Mouse (Mus musculus): Measurements from ENCODE around the gene Il17f. TPM values are rescaled to one million over a fixed set of nuclear protein-coding genes. Genes with fewer than 3 reads are reported as not detected.
"Not testable (repeated sequence)": the region's sequence is repeated elsewhere in the genome, so short reads cannot be mapped to it uniquely, and the experiment has no call there.

The Il17f gene
- 0.40 and 1.8 TPM in 2 replicates for total RNA-seq (2015)
- total RNA-seq (2017), result not detected in 2 replicates

DNA sequence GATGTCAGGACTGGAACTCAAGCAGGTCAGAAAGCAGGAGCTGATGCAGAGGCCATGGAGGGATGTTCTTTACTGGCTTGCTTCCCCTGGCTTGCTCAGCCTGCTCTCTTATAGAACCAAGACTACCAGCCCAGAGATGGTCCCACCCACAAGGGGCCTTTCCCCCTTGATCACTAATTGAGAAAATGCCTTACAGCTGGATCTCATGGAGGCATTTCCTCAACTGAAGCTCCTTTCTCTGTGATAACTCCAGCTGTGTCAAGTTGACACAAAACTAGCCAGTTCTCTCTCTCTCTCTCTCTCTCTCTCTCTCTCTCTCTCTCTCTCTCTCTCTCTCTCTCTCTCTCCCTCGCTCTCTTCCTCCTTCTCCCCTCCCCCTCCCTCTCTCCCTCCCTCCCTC, at the start of gene Il17f:
TSS of gene Il17f (minus strand) at position 101 of the 400 bp plus-strand sequence.
- ATAC-seq (ENCODE audit: poor library complexity, severe bottlenecking), result not testable (repeated sequence)

DNA sequence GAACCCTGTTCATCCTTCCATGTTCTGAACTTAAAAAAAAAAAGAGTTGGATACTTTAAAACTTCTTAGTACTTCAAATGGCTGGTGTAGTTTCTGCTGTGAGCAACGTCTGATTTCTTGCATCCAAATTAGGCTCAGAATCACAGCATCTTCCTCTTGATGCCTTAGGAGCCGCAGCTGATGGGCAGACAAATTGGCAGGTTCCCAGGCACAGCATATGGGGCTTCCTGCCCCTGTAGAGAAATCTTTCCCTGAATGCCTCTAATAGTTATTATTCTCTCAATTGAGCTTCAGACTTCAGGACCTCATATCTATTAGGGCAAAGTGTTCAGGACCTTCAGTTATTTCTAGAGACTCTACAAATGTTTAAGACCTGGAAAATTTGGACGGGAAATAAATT, 49.5 kb upstream of the Il17f start:
- ATAC-seq (ENCODE audit: poor library complexity, severe bottlenecking), result no peak

DNA sequence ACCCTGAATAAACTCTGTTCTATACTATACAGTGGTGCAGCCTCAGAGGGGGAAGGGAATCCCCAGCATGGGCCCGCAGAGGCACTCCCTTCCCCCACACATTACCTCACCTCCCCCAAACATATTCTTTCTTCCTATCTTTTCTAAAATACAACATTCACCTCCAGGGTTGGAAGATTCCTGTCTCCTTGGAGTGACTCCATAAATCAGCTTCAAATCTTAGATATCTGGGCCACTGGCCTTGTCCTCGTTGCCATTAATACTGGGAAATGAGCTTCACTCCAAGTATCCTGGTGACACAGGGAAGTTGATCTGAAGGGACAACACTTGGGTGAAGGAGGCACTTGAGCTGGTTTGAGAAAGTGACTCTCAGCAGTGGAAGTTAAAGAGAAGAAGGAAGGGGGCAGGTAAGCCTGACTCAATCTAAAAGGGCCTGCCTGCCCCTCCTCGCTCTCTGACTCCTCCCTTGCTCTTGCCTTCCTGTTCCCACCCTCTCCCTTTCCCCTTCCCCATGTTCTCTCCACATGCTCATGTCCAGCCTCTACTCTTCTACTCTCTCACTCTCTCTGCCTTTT, 46.2 kb upstream of the Il17f start:
- no peak for ATAC-seq (ENCODE audit: poor library complexity, severe bottlenecking)

DNA sequence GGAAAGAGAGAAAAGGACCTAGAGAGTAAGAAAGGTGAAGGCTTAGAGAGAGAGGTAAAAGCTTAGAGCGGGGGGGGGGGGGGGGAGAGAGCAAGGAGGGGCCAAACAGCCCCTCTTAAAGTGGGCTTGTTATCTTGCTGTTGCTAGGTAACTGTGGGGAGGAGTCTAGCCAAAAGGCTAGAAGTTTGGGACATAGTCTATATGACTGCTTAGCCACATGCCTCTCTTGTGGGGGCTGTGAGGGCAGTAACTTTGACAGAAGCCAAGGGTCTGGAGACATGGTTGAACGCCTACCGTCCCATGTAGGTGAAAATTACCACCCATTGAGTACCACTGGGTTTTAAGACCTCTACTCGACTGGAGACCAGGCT, 42.7 kb upstream of the Il17f start:
- ATAC-seq (ENCODE audit: poor library complexity, severe bottlenecking), result no peak

DNA sequence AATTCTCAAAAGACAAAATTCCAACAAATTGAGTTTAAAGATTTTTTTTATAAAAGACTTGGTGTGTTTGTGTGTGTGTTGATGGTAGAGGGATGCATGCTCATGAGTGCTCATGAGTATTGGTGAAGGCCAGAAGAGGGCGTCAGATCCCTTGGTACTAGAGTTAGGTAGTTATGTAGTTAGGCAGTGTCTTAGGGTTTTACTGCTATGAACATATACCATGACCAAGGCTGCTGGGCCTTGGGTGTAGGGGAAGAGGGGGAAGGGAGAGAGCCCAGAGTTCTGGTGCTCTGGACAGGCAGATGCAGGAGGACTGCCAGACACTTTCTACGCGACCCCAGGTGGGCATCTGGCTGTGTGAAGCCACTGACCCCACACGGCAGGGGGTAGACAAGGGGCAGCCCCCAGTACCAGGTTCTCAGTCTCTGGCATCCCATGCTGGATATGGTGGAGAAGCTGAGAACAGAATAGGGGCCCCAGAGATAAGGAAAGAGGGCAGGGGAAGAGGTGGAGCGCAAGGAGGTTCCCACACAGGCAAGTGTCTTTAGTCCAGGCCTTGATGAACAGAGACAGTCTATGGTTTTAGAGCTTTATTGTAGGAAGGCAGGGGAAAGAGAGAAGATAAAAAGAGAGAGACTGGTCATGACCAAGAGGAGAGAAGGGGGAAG, 42.2 kb upstream of the Il17f start:
- ATAC-seq (ENCODE audit: poor library complexity, severe bottlenecking), result no peak

DNA sequence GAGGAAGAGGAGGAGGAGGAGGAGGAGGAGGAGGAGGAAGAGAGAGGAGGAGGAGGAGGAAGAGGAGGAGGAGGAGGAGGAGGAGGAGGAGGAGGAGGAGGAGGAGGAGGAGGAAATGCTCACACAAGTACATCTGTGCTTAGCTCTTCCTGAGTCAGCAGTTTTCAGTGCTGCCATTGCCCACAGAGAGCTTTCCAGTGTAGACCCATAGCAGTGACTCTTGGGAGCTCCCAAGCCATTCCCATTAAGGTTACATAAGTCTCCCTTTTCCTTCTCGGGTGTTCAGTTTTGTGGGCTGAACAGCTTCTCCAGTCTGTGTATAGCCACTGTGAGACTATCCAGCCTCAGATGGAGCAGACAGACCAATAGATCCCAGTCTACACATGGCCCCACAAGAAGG, 40.1 kb upstream of the Il17f start:
- ATAC-seq (ENCODE audit: poor library complexity, severe bottlenecking), result no peak

DNA sequence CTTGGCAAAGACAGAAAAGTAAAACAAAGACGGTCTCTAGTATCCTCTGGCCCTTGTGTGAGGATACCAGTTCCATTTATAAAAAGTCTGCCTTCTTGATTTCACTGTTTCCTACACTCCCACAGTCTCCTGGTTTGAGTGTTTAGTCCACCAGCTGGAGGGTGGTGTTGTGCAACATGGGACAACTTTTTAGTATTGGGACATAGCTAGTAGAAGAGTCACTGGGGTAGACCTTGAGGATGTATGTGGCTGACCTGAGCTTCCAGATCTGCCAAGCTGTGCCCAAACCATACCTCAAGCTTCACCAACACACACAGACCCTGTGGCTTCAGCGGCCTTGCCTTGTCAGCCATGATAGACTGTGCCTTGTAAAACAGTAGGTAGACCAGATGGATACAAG, 37.6 kb upstream of the Il17f start:
- no peak for ATAC-seq (ENCODE audit: poor library complexity, severe bottlenecking)

DNA sequence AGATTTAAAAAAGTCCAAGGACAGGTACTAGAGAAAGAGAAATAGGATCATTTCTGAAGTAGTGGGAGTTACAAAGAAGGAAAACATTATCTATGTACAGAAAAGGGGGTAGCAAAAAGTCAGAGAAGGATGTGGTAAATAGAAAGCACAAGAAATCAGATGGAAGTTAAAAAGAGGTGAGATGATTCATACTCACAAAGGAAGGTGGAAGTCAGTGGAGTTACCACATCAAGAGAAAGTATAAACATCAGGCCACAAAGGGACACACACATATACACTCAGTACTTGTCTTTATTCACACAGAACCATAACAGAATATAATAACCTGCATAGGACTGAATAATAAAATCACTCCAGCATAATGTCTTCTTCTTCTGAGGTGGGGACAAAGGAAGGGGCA, 34.6 kb upstream of the Il17f start:
- peak; percentile 4; the same call in 1 of the 2 replicates for ATAC-seq (ENCODE audit: poor library complexity, severe bottlenecking)

DNA sequence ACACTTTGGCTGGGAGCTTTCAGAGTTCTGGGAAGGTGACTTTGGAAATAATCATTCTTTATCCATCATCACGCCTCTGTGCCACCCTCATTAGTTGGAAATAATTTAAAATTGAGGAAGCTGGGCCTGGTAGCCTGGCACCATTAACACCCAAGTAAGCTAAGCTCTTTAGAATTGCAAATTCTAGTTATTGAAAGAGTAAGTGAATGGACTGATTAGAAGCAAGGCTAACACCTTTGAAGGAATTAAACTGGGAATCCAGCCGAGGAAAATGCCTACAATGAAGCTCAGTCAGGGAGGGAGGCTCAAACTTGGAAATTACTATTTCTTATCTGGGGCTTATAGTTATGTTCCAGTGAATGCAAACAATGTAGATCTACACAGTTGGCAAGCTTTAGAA, 33.5 kb upstream of the Il17f start:
- no peak for ATAC-seq (ENCODE audit: poor library complexity, severe bottlenecking)

DNA sequence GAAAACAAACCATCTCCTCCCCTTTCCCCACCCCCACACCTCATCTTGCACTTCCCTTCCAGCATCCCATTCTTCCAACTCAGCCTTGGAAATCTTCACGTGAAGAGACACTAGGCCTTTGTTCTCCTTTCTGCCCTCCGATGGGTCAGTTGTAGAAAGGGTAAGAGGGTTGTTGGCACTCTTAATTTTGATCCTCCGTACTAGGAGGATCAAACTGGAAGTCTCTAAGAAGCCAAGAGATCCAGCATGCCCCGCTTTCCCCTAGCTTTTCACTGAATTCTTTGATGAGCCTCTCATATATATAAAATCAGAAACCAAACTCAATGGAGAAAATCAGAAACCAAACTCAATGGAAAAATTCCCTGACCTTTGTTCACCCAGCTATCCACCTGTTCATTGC, 33.1 kb upstream of the Il17f start:
- ATAC-seq (ENCODE audit: poor library complexity, severe bottlenecking), result no peak

DNA sequence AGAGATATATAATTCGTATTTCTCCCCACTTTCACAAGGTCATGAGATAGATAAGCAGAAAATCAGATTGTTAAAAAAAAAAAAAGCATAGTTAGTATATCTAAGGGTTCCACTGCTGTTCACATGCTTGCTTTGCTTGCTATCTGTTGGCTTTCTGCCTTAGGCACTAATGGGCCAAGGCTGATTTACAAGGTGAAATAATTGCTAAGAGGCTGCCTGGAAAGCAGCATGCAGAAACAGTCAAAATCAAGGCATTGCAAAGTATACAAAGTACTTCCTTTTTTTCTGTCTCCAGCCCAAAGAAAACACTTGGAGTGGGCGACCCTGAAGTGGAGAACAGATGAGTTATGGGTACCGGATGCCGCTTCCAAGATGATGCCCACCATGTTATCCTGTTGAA, 30.5 kb upstream of the Il17f start:
- no peak for ATAC-seq (ENCODE audit: poor library complexity, severe bottlenecking)

DNA sequence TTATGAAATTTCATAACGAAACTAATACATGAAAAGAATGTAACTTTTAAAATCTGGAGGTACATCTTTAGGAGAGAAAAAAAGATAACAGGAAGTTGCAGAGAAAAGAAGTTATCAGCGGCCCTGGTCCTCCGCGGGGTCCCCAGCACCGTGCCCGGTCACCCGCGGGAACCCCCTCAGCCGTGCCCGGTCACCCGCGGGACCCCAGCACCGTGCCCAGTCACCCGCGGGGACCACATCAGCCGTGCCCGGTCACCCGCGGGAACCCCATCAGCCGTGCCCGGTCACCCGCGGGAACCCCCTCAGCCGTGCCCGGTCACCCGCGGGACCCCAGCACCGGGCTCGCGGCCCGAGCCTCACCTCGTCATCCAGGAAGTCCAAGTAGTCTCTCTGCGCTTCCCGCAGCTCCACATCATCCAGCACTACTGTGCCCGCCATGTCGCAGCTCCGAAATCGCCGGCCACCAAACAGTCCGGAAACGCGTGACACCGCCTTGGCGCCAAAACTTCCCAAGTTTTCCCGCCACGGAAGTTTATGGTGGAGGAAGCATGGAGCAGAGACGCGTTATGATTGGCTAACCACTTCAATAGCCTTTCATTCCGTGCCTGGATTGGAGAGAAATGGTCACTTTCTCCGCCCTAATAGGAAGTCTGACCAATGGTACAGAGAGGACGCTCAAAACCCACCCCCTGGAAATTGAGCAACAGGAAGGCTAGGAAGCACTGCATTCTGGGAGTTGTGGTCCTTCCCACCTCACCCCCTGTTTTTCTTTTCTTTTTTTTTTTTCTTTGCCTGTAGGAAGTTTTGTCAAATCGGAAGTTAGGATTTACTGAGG, 29.6 kb upstream of the Il17f start, which contains the start of gene Mcm3:
TSS of gene Mcm3 (minus strand) at position 542 of the 835 bp plus-strand sequence.
- ATAC-seq (ENCODE audit: poor library complexity, severe bottlenecking), result peak; percentile 92

DNA sequence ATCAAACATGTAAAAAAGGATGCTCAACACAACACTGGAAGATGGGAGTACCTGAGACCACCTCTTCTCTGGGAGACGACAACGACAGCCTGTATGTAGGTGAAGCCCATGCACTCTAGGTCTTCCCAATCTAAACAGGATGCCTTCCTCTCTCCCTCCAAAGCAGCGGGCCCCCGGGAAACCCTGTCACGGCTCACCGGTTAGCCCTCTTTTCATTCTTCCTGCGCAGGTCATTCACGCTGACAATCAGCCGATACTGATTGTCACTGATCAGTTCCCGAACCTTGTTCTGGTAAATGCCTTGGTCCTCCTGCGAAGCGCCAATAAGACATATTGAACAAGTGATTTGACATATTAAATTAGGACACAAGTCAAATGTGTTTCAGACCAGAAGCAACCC, 27.2 kb upstream of the Il17f start:
- ATAC-seq (ENCODE audit: poor library complexity, severe bottlenecking), result no peak

DNA sequence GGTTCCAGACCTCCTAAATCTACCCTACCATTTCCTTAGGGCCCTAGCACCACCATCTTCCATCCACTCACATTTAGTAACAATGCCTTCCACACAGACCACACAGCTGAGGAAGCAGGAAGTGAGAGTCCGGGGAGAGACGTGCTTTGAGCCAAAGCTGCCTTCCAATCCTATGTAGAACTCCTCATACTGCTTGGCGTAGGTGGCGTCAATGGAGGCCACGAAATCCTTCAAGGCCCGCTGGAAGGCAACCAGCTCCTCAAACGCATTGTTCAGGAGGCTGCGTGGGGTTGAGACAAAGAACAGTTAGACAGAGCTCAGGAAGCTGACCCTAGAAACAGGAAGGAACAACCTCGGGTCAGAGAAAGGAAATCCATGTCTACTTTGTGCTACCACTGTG, 26.8 kb upstream of the Il17f start:
- peak; percentile 49 for ATAC-seq (ENCODE audit: poor library complexity, severe bottlenecking)

DNA sequence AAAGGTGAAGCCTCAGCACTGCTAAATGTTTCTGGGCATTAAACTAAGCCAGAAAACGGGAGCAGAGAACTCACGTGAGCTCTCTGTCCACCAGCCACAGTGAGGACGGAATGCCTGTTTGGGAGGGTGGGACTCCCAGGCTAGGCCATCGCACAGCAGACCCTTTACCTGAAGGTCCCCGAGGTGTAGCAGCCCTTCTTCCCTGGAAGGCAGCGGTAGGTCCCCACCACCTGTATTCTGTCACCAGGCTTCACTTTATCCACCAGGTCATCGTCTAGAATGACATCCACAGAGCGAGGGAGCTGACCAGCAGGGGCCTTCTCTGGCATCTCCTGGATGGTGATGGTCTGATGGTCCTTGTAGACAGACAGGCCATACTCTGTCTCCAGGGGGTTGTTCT, 24.1 kb upstream of the Il17f start:
- no peak for ATAC-seq (ENCODE audit: poor library complexity, severe bottlenecking)

DNA sequence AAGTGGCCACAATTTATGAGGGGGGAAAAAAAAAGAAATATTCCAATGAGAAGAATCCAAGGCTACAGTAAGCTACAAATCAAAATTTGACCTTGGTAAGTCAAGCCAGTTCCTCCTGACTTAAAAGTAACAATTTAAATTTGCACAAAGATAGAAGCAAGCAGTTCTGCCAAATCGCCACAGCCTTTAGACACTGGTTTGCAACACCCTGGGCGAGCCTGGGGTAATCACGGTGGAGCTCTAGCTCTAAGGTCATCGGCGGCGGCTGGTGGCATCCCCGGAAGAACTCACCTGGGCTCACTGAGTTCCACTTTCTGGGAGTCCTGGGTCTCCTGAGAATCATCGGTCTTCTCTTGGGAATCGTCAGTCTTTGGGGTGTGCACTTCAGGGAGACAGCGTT, 14.1 kb upstream of the Il17f start:
- ATAC-seq (ENCODE audit: poor library complexity, severe bottlenecking), result no peak

DNA sequence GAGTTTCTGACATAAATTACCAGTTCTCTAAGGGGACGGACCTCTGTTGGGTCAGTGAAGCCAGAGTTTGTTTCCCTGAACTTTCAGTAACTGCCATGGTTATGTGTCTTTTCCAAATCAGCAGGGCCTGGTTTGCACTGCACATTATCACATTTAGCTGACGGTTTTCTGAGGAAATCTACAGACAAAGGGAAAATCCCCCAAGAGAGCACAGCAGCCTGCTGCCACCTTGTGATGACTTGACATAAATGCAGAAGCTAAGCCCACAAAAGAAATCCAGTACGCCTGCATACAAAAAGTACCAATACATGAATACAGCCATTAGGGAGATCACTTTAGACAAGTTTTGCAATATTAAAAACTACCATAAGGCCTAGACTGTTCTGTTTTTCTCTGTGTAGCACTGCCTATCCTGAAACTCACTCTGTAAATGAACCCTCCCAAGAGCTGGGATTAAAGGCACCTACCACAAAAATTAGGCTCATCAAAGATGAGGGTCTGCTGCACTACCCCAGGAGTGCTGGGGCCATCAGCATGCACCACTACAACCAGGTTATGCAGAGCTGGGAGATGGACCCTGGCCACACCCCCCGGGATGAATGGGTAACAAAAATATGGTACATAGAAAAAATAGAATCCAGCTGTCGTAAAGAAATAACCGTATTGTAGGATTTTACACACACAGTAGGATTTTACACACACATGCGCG, 11.4 kb upstream of the Il17f start:
- no peak for ATAC-seq (ENCODE audit: poor library complexity, severe bottlenecking)

DNA sequence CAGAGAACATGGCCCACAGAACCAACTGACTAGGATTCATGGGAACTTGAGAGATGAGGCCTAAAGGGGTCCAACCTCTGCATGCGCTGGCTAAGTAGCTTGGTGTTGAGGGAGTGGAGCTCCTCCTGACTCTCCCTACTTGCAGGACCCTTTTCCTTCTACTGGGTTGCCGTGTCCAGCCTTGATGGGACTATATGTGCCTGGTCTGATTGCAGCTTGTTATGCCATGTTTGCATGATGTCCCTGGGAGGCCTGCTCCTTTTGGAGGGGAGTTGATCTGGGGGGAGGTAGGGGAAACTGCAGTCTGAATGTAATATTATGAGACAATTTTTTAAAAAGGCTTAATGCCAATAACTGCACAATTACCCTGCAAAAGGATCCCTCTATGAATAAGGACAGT, 10.9 kb upstream of the Il17f start:
- no peak for ATAC-seq (ENCODE audit: poor library complexity, severe bottlenecking)

DNA sequence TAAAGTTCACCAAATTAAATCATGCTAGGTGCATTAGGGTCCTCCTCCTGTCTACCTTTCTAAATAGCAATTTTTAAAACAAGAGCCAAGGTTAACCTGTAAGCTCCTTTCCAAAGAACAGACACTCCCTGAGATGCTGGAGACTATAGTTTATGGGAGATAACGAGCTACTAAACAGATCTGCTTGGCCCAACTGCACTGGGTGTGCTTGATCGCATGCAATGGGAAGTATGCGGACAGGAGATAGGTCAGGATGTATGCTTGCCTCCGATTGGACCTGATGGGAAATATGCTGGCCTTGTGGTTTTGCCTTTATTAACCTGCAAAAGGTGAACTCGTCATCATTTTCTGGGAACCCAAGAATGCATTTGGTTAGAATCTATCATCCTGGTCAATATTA, 4.8 kb upstream of the Il17f start:
- no peak for ATAC-seq (ENCODE audit: poor library complexity, severe bottlenecking)

DNA sequence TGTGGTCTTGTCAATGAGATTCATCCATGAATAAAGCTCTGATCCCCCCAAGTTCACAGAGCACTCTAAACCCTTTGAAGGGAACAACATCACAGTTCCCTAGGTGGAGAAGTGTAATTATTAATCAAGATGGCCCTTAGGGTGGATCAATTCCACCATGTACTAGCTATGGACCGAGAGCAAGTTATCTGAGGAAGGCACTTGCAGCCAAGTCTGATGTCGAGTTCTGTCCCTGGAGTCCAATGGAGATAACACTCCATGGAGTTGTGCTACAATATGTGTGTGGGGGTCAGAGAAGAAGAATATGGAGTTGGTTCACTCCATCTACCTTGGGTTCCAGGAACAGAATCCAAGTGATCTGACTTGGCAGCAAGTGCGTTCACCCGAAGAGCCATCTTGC, 4.3 kb upstream of the Il17f start:
- ATAC-seq (ENCODE audit: poor library complexity, severe bottlenecking), result no peak

DNA sequence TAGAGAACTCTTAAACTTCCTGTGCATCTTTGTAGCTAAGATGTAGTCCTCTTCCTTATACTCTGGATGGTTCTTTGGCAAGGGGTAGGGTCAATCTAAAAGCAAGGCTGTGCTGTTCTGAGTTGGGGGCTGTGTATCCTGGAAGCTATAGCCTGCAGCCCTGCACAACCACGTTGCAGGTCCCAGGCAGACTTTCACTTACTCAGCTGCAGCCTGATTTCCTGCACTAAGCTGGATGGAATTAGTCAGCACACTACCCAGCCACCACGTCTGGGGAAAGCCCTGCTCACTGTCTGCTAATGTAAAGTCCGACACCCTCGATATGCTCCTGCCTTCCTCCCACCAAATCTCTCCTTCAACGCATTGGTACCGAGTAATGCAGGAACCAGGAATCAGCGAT, 997 bp upstream of the Il17f start:
- ATAC-seq (ENCODE audit: poor library complexity, severe bottlenecking), result no peak
